Mouse (Mus musculus) adrenal gland, postnatal 14 days (tissue): ENCODE data around the gene Exoc2. TPM values are rescaled to one million over a fixed set of nuclear protein-coding genes. Genes with fewer than 3 reads are reported as not detected.

Experiments used
- DNase-seq: peaks from one replicate; pipeline ENCODE4 v3.0.0; 2021; ENCODE audit warnings: mixed read lengths
- long read RNA-seq, 2 experiments: library from polyadenylated mRNA; stranded (forward); transcript quantifications; one replicate each; pipeline ENCODE4 v2.0.0; 2021
- total RNA-seq: library from RNA; stranded (reverse); gene quantifications from 2 replicates; pipeline ENCODE4 v1.2.3, GENCODE M21; 2021

Gene Exoc2
- 25.3 and 29.3 TPM in 2 replicates for total RNA-seq
- long read RNA-seq, experiment 1, full-length matches to known transcripts, result 8 of 12 reads
- long read RNA-seq, experiment 1, partial matches to known transcripts, result 1 of 12 reads
- long read RNA-seq, experiment 1, other reads (novel, unspliced or antisense), result 3 of 12 reads
- long read RNA-seq, experiment 2, full-length matches to known transcripts, result 7 of 14 reads
- long read RNA-seq, experiment 2, partial matches to known transcripts, result 3 of 14 reads
- long read RNA-seq, experiment 2, other reads (novel, unspliced or antisense), result 4 of 14 reads

GRCm38 (mm10) chr13:30973501-30974246 lies at the start of gene Exoc2, which contains the start of gene Gm5447:
TSS of gene Exoc2 (minus strand) at chr13:30974093.
TSS of gene Gm5447 (plus strand) at chr13:30974204.
- DNase-seq, result peak; percentile 92

DNA sequence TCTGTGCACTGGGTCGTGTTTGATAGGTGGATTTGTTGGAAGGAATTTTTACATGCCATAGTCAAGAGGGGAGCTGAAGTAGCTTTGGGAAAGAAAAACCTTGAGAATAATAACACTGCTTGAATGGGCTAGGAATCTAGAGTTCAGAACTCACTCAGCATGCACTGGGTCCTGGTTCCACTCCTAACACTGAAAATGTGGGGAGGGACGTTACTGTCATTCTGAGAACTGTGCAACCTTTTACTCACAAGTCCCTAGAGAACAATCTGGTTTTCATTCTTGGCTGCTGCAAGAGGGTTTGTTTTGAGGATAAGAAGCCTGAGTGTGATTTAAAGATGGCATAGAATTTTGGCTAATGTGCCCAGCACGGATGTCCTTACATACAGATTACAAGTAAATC lies 49.8 kb upstream of the Exoc2 start:
- no peak for DNase-seq

- DNase-seq, result no peak
Measured at GRCm38 (mm10) chr13:31021927-31022326, 48.0 kb upstream of the Exoc2 start.

GRCm38 (mm10) chr13:31021514-31021913 lies 47.6 kb upstream of the Exoc2 start:
- DNase-seq, result no peak

DNA sequence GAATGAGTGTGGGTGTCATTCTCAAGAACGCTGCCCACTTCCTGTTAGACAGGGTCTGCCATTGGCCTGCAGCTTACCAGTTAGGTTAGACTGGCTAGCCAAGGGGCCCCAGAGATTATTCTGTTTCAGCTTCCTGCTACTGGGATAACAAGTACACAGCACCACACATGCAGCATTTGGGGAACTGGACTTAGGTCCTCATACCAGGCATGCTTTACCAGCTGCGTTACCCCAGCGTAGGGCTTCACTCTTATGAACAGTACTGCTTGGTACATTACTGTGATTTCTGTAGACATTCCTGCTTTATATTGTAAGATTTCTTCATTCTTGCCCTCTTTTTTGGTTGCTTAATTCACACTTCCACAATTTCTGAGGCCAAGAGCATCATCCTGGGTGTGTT lies 43.7 kb upstream of the Exoc2 start:
- DNase-seq, result no peak

GRCm38 (mm10) chr13:31004995-31005394 lies 31.1 kb upstream of the Exoc2 start:
- no peak for DNase-seq

DNA sequence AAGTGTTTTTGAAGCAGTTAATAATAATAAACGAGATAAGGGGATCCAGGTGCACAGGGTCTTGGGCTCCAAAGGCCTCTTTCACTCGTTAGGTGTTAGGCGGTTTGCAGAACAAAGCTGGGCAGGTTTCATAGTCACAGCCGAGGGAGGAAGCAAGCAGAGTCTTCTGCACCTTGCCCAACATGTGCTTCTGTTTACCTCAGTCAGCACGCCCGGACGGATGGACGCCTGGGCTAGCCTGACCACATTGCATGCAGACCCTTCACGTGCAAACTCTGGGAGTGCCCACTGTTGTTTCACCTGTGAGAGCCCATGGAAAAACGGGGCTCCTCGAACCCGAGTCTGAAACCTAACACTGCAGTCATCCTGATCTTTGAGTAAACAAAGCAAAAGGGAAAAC lies 30.6 kb upstream of the Exoc2 start:
- no peak for DNase-seq

DNA sequence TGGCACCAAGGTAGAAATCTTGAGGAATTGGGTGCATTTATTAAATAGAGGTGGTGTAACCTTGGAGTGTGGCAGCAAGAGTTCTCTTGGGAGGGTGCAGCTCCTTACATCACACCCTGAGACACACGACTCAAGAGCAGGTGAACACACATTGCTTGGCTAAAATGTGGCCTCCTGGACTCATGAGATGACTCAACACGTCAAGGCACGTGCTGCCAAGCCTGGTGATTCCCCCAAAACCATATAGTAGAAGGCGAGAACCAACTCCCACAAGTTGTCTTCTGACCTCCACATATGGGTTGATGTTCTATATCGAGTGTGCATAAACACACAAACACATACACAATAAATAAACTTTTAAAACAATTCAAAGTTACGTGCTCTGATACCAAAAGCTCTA lies 25.9 kb upstream of the Exoc2 start:
- DNase-seq, result no peak

DNA sequence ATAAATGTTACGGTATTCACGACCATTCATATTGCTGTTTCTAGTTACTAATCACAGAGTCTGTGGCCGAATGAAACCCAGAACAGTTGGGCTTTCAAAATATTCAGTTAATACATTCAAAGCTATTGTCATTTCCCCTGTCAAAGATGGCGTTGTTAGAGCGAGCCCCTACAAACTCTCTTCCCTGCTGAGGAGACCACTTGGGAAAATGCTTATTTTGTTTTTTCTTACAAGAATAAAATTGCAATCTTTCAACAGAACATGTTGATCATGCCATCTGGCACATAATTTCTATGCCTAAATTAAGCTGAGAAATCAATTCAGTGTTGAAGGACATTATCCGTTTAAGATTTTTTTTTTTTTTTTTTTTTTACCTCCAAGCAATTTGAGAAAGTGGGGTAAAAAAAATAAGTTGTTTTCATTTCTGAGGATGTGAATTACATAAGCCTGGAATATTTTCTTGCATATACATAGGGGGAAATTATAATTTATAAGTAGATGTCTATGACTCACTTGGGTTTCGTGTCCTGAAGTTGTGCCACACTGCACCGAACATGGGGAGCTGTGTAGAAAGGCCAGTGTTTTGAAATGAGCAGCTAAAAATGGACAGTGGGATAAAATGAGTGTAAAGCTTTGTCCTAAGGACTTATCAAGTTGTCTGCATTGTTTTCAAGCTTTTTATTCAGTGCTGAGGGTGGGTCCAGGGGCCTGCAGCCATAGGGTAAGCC lies 23.8 kb upstream of the Exoc2 start:
- DNase-seq, result no peak

GRCm38 (mm10) chr13:30994249-30994858 lies 20.5 kb upstream of the Exoc2 start:
- DNase-seq, result no peak

DNA sequence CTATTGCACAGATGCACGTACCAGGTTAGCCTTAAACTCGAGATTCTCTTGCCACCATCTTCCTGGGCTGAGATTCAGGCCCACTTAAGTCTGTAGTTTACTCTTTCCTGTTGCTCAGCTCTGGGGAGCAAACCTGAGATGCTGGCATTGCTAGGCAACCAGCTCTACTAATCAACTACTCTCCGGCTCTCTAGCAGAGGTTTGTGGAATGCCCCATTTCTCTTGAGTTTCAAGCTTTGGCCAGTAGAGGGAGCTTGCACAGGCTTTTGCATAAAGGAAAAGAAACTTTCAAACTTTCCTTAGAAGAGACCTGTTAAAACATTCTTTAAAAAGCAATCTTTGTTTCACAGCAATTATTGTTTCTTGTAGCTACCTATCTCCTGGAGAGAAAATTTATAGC lies 19.9 kb upstream of the Exoc2 start:
- DNase-seq, result peak; percentile 56

GRCm38 (mm10) chr13:30990233-30990632 lies 16.3 kb upstream of the Exoc2 start:
- no peak for DNase-seq

DNA sequence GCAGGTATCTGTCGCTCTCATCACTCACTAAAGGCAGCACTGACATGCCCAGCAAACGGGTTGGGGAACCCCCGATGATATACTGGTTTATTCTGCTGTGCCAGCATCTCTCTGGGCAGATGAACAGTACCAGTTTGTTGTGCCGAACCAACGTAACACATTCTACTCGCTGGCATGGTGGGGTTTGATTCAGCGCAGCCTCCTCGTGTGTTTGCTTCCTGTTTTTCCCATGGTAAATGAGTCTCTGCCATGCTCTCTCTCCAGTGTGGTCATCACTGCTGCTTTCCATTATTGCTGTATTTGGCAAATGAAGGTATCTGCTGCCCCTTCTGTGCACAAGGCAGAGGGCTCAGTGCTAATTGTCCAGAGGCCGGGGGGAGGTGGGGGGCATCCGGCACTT lies 15.8 kb upstream of the Exoc2 start:
- no peak for DNase-seq

DNA sequence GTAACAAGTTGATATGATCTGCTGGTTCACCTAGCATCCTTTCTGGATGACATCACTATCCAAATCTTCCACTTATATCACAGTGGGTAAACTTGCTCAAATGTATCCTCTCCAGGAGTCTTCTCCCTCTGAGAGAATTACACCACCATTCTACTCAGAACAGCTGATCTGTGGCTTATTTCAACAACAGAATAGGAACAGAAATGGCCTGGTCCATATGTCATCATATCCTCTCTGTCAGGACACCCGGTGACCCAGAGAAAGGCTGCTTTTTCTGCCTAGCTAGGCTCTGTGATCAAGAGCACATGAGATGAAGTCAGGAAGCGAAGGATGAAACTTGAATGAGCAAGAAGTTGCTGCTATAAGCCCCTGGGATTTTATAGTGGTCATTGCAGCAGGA lies 13.8 kb upstream of the Exoc2 start:
- DNase-seq, result no peak

GRCm38 (mm10) chr13:30986934-30987455 lies 13.1 kb upstream of the Exoc2 start:
- no peak for DNase-seq

- peak; percentile 71 for DNase-seq
Measured at GRCm38 (mm10) chr13:30985598-30986466, 11.9 kb upstream of the Exoc2 start.

DNA sequence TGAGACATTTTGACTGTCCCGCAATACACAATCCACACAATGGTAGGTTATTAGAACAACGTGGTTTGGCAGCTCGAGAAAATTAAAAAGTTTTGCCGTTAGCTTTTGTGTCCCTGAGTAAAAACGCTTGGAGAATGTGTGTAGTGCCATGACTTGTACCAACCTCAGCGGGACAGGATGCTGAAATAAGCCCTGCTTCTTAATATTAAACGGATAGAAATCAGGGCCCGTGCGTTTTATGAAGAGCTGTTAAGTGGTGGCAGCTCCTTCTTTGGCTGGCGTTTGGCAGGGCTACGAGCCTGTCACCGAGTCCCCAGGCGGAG lies 11.3 kb upstream of the Exoc2 start:
- DNase-seq, result no peak

- DNase-seq, result peak; percentile 74
Measured at GRCm38 (mm10) chr13:30981666-30982065, 7.8 kb upstream of the Exoc2 start.

- DNase-seq, result no peak
Measured at GRCm38 (mm10) chr13:30978224-30978623, 4.3 kb upstream of the Exoc2 start.

DNA sequence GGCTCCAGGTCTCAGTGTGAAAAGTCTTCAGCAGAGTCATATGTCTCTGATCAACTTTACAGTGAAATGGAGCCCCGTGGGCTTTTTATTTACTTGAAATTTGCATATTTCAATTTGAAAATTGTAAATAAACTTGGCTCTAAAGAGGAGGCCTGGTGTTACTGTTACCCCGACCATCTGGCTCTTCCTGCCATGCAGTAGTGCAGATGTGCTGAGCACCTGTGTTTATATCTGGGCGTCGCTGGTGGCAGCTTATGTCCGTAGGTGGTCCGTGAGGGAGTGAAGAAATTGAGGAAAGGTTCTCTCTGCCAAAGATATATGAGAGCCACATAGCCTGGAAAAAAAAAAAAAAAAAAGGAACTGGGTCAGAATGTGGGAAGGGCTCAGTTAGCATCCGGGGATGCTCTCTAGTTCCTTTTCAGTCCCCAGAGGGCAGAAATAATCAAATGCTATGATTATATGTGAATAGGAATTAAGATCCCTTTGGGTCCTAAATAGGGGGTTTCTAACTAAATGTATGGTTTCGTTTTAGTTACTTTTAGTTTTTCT lies 2.7 kb upstream of the Exoc2 start:
- no peak for DNase-seq

DNA sequence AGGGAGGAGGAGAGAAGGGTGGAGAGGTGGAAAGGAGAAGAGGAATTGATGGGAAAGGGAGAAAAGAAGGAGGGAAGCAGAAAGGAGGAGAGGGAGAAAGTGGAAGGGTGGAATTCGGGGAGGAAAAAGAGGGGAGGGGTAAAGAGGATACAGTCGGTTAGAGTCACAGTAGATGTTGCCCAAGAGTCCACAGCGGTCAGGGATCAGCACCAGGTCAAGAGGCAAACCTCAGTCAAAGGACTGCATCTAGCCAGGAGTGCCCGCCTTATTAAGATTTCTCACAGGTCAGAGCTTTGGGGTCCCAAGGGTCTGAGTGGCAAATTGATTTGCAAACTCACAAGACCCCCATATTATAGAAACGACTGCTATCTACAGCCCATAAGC lies 346 bp upstream of the Exoc2 start:
- DNase-seq, result peak; percentile 12
